Mouse (Mus musculus): ENCODE measurements at regions not wholly inside any gene's neighbourhood (a gene's known extent, or its start where the extent isn't known, plus 50 kb on each side); places are given as distances from the start of the nearest gene placed in this dataset.

GRCm38 (mm10) chr13:90376619-90377018 lies 287.2 kb upstream of the Xrcc4 start:
- in situ Hi-C loops (cut with MboI, MseI), result no loop called here

DNA sequence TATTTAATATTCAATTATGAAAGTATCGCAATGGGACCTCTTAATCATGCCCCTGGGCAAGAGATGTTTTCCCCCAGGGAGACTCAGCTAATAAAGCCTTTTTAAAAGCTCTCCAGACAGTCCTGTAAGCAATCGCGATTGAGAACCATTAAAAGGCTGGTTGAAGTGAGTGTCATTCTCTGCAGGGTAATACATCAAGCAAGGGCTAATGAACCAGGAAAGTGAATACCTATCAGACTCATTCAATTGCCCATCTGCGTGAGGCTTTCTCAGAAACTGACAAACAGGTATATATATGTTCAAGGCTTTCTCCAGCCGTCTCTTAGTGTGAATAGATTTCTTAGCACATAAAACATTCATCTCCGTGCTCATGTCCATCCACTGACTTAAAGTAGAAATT lies 286.8 kb upstream of the Xrcc4 start:
- in situ Hi-C loops (cut with MboI, MseI), result no loop called here

GRCm38 (mm10) chr13:90371415-90372150 lies 282.2 kb upstream of the Xrcc4 start:
- in situ Hi-C loops (cut with MboI, MseI), result no loop called here

DNA sequence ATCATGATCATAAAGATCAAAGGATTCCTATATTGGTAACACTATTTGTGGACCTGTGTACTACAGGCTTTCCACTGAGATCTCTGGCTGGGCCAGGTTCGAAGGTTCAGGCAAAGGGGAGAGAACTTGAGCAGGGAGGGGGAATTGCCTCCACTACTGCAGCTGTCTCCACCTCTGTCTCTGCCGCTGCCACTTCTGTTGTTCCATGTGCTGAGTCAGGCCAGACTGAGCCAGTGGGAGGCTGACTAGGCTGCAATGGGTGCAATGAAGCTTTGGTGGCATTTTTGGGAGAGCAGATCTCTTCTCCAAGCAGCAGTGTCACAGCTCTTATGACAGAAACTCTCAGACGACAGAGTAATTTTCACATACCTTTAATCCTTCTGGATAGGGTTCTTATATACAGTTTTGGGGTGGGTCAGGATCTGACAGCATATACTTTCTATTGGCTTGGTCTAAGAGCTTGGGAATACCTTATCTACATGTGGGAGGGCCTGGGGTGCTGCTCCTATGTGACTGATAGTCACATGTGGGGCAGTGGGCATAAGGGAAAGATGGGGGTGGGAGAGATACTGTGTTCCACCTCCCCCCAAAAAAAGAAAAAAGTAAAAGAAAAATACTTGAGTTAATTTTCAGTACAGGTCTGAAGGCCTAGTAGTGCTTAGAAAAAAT lies 281.5 kb upstream of the Xrcc4 start:
- in situ Hi-C loops (cut with MboI, MseI), result no loop called here

GRCm38 (mm10) chr13:90364518-90365027 lies 275.2 kb upstream of the Xrcc4 start:
- in situ Hi-C loops (cut with MboI, MseI), result no loop called here

DNA sequence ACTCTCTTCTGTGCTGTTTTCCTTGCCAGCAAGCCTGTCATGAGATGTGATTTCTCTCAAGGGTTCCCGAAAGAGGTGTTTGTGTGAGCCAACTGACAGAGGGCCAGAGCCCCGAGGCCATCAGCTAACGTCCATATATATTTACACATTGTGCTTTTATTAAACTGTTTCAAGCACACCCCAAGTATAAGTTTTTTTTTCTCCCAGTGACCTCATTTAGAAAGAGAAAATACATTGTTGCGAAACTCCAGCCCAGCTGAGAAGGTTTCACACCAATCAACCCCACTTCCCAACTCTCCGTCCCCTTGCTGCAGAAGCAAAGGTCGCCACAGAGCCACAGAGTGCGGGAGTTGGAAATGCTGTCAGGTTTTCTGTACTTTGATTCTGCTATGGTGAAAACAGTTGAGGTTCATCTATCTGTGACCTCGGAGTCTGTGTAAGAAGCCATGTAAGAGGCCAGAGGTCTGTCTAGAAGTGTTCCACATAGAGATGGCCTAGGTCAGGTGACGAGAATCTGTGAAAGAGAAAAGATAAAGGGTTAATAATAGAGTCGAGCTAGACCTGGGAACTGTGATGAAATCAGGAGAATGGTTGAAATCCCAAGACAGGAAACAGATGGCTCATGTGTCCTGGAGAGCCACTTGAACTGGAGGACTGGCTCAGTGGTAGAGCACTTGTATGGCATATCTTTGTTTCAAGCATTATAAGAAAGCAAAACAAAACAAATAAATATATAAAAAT lies 270.6 kb upstream of the Xrcc4 start:
- in situ Hi-C loops (cut with MboI, MseI), result no loop called here

- in situ Hi-C loops (cut with MboI, MseI), result no loop called here
Observed at GRCm38 (mm10) chr13:90358149-90358548, 268.7 kb upstream of the Xrcc4 start.

DNA sequence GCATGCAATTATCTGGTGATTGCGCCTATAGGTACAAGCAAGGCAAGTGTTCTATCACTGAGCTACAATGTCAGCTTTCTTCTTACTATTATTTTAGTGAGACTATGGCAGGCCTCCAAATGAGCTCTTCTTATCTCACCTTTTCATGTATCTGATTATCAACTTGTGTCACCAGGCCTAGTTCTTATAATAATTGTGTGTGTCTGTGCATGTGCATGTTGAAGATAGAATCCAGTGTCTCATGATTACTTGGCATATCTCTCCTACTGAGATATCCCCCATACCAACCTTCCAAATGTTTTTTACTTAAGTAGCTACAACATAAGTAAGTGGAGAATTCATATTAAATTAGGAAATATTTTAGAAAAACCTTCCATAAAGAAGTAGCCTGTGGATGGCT lies 266.2 kb upstream of the Xrcc4 start:
- in situ Hi-C loops (cut with MboI, MseI), result no loop called here

DNA sequence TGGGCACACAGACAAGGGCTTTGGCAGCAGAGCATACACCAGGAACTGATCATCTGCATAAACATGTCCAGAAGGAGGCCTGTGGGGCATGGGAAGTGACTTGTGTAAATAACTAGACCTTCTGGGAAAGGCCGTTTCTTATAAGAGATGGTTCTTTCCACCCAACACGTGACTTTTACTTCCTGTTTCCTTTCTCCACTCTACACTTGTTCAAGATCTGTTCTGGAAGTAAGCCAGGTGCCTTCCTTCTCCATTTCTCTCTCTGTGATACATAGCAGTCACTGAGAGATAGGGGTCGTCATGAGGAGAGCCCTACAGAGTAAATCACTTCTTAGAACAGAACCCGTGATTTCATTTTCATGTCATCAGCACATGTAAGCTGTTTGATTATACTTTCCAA lies 253.4 kb upstream of the Xrcc4 start:
- in situ Hi-C loops (cut with MboI, MseI), result no loop called here

DNA sequence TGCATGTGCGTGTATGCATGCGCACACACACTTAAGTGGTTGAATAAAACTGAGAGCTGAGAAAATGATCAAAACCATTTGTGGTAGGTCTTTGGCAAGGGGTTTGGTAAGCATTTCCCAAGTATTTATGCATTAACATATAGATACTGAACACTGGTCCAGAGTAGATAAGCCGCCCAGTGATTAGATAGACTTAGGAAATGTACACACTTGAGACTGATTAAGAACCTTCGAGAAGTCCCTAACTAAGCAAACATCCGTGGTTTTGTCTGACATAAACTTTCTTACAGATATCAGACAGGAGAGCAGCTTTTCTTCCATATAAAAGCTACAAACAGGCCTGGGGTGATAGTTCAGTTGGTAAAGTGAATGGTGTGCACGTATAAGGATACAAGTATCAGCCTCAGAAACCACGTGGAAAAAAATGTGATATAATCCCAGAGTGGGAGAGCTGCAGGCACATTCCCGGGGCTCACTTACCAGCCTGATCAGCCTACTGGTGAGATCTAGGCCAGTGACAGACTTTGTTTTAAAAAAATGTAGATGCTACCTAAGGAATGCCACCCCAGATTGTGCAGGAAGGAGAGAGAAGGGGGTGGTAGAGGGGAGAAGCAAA lies 252.3 kb upstream of the Xrcc4 start:
- in situ Hi-C loops (cut with MboI, MseI), result no loop called here

DNA sequence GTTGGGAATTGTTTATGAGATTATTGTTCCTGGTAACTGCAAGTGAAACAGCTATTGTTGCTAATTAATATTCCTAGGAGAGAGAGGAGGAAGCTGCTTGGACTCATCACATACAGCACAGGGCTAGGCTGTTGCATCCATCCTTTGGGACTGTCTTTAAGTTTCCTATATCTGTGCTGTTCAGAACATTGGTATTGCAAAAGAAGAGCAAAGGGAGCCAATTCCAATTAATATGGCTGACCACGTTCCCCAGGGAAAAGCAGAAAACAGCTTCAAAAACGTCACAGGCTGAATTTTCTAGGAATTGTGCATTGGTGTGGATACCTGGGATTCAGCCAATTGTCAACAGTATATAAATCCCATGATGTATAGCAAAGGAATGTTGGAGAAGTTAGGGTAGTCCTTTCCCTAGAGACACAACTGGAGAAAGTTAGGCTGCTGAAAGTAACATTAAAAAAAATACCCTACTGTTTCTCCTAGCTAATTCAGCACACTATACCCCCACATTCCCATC lies 251.3 kb upstream of the Xrcc4 start:
- in situ Hi-C loops (cut with MboI, MseI), result no loop called here

- in situ Hi-C loops (cut with MboI, MseI), result no loop called here
Observed at GRCm38 (mm10) chr13:90337591-90337990, 248.2 kb upstream of the Xrcc4 start.

- in situ Hi-C loops (cut with MboI, MseI), result no loop called here
Observed at GRCm38 (mm10) chr13:90335741-90336037, 246.3 kb upstream of the Xrcc4 start.

DNA sequence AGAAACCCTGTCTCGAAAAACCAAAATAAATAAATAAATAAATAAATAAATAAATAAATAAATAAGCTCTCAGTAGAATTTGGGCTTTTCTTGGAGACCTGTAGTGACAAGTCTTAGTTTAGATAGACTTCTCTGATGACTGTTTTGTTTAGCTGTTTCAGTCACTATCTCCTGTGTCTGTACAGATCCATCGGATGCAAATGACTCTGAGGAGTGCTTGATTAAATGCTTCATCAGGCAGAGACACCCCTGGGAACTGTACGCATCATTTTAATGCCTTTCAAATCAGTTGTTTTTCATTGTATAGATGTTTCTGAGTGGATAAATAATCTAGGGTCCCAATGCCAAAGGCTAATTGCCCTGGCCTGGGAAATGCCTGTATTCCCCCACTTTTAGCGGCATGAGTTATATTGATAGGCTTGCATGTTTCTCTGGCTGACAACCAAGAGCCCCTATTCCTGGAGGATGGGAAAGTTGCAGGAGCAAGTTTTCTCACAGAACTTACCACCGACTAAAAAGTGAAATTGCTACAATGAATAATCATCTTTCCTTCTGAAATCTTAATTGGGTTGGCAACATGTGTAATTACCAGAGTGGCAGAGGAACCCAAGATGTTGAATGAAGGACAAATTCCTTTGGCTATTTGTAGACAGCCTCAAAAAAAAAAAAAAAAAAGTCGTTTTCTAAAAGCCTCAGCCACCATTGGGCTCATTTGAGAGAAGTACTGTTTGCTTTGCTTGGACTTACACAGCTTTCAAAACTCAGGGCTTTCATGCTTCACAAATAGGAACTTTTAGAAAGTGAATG lies 245.7 kb upstream of the Xrcc4 start:
- in situ Hi-C loops (cut with MboI, MseI), result no loop called here

GRCm38 (mm10) chr13:90334286-90334685 lies 244.9 kb upstream of the Xrcc4 start:
- in situ Hi-C loops (cut with MboI, MseI), result no loop called here

- in situ Hi-C loops (cut with MboI, MseI), result no loop called here
Observed at GRCm38 (mm10) chr13:90325226-90325625, 235.8 kb upstream of the Xrcc4 start.

GRCm38 (mm10) chr13:90313209-90313978 lies 224.0 kb upstream of the Xrcc4 start:
- in situ Hi-C loops (cut with MboI, MseI), result no loop called here

DNA sequence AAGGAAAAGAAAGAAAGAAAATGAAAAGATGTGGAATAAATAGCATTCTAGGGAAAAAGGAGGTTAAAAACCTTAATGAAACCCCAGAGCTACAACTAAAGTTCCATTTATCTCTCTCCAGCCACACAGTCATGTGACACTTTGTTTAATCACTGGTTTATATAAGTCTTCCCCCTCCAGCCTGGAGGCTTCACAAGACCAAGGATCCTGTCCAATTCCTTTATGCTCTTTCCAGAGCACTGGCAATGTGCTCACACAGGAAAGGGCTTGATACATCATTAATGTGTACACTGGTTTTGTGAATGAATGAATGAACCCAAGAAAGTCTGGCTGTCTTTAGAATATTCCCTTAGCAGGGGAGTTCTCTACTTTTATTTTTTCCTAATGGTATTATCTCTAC lies 221.1 kb upstream of the Xrcc4 start:
- in situ Hi-C loops (cut with MboI, MseI), result no loop called here

- in situ Hi-C loops (cut with MboI, MseI), result no loop called here
Observed at GRCm38 (mm10) chr13:90300481-90300880, 211.1 kb upstream of the Xrcc4 start.

DNA sequence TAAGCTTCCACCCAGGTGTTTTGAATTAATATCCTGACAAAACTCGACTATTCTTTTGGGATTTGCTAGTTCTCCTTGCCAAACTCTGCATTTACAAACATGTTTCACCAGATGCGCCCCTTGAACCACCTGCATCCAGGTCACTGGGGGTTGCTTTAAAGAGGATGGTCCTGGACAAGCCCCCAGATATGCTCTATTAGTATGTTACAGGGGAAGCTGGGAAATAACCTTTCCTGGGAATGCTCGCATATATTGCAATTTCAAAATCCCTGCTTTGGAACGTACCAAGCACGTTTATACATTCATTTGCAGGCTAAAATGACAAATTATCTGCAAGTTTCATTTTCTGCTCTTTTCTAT lies 205.2 kb upstream of the Xrcc4 start:
- in situ Hi-C loops (cut with MboI, MseI), result no loop called here

Measured in T-helper 2 cell (primary cell).